8 mouse cellular contexts compared by ENCODE assay signal in genomic region chr17:80728062-80728858, GRCm38 (mm10). TPM values are rescaled to one million over a fixed set of nuclear protein-coding genes. Genes with fewer than 3 reads are reported as not detected.
DNase-seq lines count a peak whose midpoint lies in the region; ATAC-seq and TF ChIP-seq lines count a peak whose summit lies in the region.

Map4k3 (minus strand) TSS chr17:80728485.

- 5% methylated on average over 47 of the region's 64 CpGs for WGBS in hindbrain, postnatal 0 days

- H3K9ac ChIP-seq in hindbrain, postnatal 0 days (replicated peaks; ENCODE audit: low read length): peak within 1 kb of the TSS; percentile 93

- peak within 1 kb of the TSS; percentile 96 for H3K4me2 ChIP-seq in hindbrain, postnatal 0 days (ENCODE audit: low read depth, low read length)

- H3K27ac ChIP-seq in hindbrain, postnatal 0 days: peak within 1 kb of the TSS; percentile 90

- H3K9me3 ChIP-seq in hindbrain, postnatal 0 days (ENCODE audit: low read length): no peaks in the 10 kb centered on the region
- peaks cover 7% of the 10 kb centered on the region for H3K9me3 ChIP-seq in megakaryocyte, embryonic 14.5 days

- H3K4me3 ChIP-seq in hindbrain, postnatal 0 days (ENCODE audit: low read length): peak within 1 kb of the TSS; percentile 73
- peak within 1 kb of the TSS; percentile 95 for H3K4me3 ChIP-seq in megakaryocyte, embryonic 14.5 days (replicated peaks)

- no peaks in the 10 kb centered on the region for H3K27me3 ChIP-seq in hindbrain, postnatal 0 days (ENCODE audit: insufficient read depth, low read length)
- peaks cover 26% of the 10 kb centered on the region for H3K27me3 ChIP-seq in megakaryocyte, embryonic 14.5 days (replicated peaks)

- no peak for TF ChIP-seq CTCF in hindbrain, postnatal 0 days (IDR thresholded peaks at IDR 0.05; ENCODE audit: low read depth)

- peak; percentile 95 for ATAC-seq in hindbrain, postnatal 0 days

- H3K36me3 ChIP-seq in hindbrain, postnatal 0 days (ENCODE audit: insufficient read depth, low read length): no peaks in the 10 kb centered on the region
- no peaks in the 10 kb centered on the region for H3K36me3 ChIP-seq in megakaryocyte, embryonic 14.5 days (replicated peaks; ENCODE audit: low read length)

- DNase-seq in R1 (ENCODE audit: low read depth, low spot score): peak; percentile 99
- peak; percentile 77 to 87 for DNase-seq in cerebellum, postnatal 36 days
- DNase-seq in gastrocnemius, adult 8-10 months (ENCODE audit: low spot score in 2 of 2): peak; percentile 57 to 73
- DNase-seq in hindbrain, postnatal 0 days (ENCODE audit: low spot score): peak; percentile 91
- peak; percentile 38 to 72 for DNase-seq in left cerebral cortex, adult 9 months (ENCODE audit: low spot score in 2 of 2)
- DNase-seq in right cerebral cortex, postnatal 10 days (ENCODE audit: low spot score in 2 of 2): peak; percentile 89 to 92
- peak; percentile 83 for DNase-seq in urinary bladder, postnatal 25 days (ENCODE audit: low spot score)

- H3K4me1 ChIP-seq in hindbrain, postnatal 0 days (ENCODE audit: insufficient read depth, low read length): peaks cover 12% of the 10 kb centered on the region
- peaks cover 23% of the 10 kb centered on the region for H3K4me1 ChIP-seq in megakaryocyte, embryonic 14.5 days

RNA-seq across cellular contexts. Expression of gene Map4k3, which starts in this region (rescaled TPM):
- 10 to 100 TPM; 11.9 to 12.7 (median 12.4) TPM for total RNA-seq in gastrocnemius, adult 8-10 months (2022)
- total RNA-seq in hindbrain, postnatal 0 days (2014; rRNA removed): 46.5 and 51.0 TPM in 2 replicates
- polyA plus RNA-seq in hindbrain, postnatal 0 days (2015; fragmentation: Nextera tagmentation; extraction: Ambion mirVana): 17.7 and 18.1 TPM in 2 replicates
- 0.87 TPM in 1 of 2 replicates, not detected in the other for polyA plus RNA-seq in megakaryocyte, embryonic 14.5 days (2012; ENCODE audit: insufficient read depth, low replicate concordance)

Comparison
In these comparisons a context has a peak if more than half of its experiments do, and no peak if none do; other contexts are left out.
1. Peak in every context shown above with its lines: DNase-seq, ATAC-seq, H3K4me3 ChIP-seq and H3K27ac ChIP-seq.